Mouse (Mus musculus) NIH3T3 (cell line): ENCODE results near the gene Nr1d1.
"Not testable (repeated sequence)": the region's sequence is repeated elsewhere in the genome, so short reads cannot be mapped to it uniquely, and the experiment has no call there.

Experiments used
- DNase-seq: peaks from one replicate; pipeline ENCODE4 v3.0.0-alpha.2; 2012; ENCODE audit warnings: low read depth

The Nr1d1 gene

DNA sequence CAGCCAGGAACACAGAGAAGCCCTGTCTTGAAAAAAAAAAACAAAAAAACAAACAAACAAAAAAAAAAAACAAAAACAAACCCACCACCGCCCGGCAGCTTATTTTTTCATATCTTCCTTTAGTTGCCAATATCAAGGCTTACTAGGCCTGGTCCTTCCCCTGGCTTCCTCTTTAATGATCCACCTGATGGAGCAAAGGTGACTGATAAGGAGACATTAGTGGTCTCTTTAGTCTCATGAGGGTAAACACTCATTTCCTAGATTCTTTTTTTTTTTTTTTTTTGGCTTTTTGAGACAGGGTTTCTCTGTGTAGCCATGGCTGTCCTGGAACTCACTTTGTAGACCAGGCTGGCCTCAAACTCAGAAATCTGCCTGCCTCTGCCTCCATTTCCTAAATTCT, 37.9 kb downstream of the Nr1d1 start:
- DNase-seq = not testable (repeated sequence)

DNA sequence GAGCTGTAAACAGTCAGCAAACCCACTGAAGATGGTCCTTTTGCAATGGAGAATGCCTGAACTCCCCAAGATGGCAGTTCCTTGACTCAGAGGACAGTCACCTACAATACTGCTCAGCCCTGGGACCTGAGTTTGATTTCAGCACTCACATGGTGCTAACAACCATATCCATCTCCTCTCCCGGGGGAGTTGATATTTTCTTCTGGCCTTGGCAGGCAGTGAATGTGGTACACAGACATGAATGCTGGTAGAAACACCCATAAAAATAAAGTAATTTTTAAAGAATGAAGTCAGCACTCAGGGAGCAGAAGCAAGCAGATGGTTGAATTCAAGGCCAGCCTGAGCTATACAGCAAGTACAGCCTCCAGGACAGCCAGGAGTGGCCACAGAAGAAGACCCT, 39.0 kb downstream of the Nr1d1 start:
- peak; percentile 71 for DNase-seq

DNA sequence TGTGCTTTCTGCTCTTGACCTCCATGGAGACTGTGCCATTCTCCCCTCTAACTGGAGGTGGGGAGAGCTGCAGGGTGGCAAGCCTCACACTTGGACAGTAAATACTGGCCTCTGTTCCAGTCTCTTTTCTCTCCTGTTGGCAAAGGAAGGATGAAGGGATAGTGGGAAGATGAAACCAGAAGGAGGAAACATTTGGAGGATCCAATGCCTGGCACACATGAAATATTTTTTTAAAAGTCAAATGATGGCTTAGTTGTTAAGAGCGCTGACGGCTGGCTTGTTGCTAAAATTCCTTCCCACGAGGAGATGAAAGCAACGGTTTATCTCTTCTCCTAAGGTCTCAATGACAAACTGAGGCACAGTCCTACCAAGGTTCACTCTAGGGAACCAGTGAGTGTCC, 40.0 kb downstream of the Nr1d1 start:
- DNase-seq = no peak

DNA sequence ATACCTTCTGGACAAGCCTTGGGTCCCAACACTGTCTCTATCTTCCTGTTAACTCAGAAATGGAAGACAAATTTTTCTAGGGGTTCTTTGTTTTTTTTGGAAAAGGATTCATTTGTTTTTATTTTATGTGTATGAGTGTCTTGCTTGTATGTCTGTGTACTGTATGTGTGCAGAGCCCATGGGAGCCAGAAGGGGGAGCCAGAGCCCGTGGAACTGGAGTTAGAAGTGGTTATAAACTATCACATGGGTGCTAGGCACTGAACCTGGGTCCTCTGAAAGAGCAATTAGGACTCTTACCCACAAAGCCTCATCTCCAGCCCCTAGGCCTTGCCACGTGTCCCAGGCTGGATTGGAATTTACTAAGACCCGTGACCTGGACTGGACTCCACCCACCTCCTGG, 41.1 kb downstream of the Nr1d1 start:
- peak; percentile 33 for DNase-seq

DNA sequence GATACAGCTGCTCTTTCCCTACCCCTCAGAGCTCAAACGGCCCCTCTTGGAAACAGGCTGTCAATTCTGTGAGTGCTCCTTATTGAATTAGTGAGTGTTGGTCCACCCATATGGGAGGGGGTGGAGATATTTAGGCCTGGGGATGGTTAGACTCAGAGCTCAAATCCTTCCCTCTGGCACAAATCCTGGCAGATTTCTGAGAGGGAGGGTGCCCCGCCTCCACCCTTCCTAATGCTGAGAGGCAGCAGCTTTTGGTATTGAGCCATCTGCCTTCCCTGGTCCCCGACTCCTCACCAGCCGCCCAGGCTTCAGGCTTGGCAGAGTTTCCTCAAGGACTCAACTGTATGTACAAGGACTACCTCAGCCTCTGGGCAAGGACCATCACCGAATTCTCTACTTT, 44.0 kb downstream of the Nr1d1 start:
- DNase-seq = peak; percentile 85

DNA sequence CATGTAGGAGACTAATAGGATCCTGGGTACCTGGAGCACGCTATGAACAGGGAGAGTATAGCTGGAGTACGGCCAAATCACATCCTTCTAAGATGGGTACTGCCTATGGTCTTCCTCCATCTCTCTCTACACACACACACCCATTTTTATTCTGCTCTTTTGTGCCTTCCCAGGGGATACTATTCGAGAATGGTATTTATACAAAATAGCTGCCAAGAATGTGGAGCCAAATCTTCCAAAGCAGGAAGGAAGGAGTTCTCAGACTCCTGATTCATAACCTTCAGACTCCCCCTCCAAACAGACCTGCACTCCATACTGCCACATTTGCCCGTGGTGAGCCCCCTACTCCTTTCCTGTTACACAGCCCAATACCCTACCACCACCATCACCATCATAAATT, 44.4 kb downstream of the Nr1d1 start:
- DNase-seq = peak; percentile 71

DNA sequence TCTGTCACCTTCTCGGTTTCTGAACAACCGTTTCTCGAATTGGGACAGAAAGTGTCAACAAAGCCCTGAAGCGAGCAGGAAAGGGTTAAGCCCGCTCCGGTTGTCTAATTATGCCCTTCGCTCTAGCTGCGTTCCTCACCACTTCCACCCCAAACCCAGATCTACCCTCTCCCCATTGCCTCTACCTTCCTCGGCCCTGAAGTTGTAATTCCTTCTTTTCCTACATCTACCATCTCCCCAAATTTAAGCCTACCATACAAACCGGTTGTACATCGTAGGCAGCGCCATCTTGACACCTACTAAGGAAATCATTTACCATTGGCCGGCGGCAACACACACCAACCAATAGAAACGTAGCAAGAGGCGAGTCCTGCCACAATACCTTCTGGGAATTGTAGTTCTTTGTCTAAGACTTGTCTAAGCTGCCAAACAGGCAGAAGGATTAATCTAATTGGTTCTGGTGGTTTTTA, 46.0 kb downstream of the Nr1d1 start, which contains the start of gene Med24:
TSS of gene Med24 (minus strand) at position 317 of the 470 bp plus-strand sequence.
- DNase-seq = peak; percentile 92

DNA sequence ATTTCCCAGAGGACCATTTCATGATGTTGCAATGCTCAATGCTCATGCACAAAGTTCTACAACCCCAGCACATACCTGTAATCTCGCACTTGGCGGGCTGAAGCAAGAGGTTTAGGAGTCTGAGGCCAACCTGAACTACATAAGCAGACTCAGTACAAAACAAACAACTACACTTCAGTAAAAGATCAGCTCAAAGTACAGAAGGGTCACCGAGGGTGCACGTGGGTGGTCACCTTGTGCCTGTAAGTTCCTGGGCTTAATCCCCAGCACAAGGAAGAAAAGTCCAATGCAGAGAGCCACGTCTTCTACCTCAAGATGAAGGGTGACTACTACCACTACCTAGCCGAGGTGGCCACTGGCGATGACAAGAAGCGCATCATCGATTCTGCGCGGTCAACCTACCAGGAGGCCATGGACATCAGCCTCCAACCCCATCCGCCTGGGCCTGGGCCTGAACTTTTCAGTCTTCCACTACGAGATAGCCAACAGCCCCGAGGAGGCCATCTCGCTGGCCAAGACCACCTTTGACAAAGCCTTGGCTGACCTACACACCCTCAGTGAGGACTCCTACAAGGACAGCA, 49.1 kb downstream of the Nr1d1 start:
- DNase-seq = no peak

DNA sequence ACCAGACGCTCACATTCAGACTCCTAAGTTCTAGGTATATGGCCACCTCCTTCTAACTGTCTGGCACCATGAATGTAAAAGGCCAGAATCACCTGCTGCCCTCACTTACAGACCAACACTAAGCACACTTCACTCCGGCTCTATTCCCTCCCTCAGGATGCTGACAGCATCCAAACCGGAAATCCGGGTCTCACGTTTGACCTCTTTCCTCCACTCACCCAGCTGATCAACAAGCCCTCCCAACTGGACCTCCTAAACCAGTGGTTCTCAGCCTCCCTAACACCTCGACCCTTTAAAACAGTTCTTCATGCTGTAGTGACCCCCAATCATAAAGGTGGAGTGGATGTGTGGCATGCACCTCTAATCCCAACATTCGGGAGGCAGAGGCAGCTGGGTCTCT, 52.0 kb downstream of the Nr1d1 start:
- no peak for DNase-seq

DNA sequence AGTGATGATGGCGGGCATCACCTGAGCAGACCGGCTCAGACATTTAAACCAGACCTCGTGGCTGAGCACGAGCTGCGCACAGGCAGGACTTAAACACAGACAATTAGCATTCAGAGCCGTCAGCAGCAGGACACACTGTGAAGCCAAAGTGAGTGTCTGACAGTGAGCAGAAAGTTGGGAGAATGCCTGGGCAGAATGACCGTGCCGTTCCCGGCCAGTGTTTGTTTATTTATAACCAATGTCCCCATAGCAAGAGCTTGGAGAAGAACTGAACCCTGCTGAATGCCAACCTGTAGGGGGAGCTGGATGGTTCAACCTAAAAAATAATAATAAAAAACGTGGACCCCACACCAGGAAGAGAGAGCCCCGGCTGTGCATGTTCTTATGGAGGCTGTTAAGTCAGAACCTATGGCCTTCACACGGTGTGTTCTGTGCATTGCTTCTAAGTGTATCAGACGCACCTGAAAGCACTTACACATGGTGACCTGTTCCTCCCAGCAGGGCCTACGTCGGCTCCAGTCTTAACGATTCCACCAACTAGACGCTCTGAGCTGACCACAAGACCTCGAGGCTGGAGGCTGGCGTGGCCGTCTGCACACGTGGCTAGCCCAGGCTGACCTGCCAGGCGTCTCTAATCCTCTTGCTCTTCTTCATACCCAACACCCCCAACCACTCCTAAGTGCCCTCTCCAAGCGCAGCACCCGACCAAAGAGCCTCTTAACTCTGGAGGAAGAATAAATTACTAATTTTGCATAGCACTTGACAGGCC, 53.5 kb downstream of the Nr1d1 start:
- DNase-seq = peak; percentile 74

DNA sequence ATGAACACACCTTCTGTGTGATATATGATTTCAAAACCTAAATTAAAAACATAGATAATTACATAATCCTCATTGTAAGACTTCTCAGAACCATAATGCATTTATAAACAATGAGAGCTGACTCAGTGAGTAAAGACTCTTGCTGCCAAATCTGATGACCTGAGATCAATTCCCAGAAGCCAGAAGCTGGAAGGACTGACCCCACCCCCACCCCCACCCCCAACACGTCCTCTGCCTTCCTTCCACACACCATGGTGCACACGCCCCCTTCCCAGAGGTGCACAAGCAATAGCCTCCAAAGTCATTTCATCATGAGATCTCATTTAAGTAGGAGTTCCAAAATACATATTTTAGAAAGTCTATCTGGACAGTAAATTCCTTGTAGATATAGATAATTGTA, 54.4 kb downstream of the Nr1d1 start:
- DNase-seq = peak; percentile 70
